Mouse (Mus musculus) hematopoietic multipotent progenitor cell, adult 10-12 weeks (in vitro differentiated cells): ENCODE data around the gene Olfr818. TPM values are rescaled to one million over a fixed set of nuclear protein-coding genes. Genes with fewer than 3 reads are reported as not detected.

Experiments
- polyA plus RNA-seq: library from polyadenylated mRNA; stranded (reverse); fragments of >175 nt; gene quantifications from 2 replicates; pipeline ENCODE4 v1.2.3, GENCODE M21; 2012; ENCODE audit warnings: low replicate concordance

Olfr818 gene
- not detected in 2 replicates for polyA plus RNA-seq

GRCm38 (mm10) chr10:129949000-129949399, at the start of gene Olfr818:
Olfr818 (minus strand) TSS chr10:129949100.

DNA sequence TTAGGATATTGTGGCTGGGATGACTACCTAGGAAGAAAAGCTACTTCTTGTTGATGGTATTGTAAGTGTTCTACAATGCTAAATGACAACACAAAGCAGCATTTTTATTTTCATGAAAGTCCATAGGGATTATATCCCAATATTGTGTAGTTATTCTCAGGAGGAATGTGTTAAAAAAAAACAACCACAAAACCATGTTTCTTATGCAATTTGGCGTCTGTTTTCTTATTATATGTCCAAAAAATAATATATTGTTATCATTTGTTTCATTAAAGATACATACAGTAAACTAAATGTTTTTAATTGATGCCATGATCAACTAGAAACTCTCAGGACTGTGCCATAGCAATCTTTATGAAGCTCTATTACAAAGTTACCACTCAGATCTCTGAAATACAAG, 36.1 kb upstream of the Olfr818 start, which contains the start of gene Gm10310:
Gene Gm10310, minus strand, starts transcription at position 101 of the 400 bp plus-strand sequence.

DNA sequence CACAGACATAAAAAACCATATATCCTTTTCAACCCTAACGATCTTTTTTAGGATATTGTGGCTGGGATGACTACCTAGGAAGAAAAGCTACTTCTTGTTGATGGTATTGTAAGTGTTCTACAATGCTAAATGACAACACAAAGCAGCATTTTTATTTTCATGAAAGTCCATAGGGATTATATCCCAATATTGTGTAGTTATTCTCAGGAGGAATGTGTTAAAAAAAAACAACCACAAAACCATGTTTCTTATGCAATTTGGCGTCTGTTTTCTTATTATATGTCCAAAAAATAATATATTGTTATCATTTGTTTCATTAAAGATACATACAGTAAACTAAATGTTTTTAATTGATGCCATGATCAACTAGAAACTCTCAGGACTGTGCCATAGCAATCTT, 27.1 kb upstream of the Olfr818 start, which contains the start of gene Olfr247:
Gene Olfr247, minus strand, starts transcription at position 101 of the 400 bp plus-strand sequence.

DNA sequence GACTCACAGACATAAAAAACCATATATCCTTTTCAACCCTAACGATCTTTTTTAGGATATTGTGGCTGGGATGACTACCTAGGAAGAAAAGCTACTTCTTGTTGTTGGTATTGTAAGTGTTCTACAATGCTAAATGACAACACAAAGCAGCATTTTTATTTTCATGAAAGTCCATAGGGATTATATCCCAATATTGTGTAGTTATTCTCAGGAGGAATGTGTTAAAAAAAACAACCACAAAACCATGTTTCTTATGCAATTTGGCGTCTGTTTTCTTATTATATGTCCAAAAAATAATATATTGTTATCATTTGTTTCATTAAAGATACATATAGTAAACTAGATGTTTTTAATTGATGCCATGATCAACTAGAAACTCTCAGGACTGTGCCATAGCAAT, 18.3 kb upstream of the Olfr818 start, which contains the start of gene Olfr819:
Gene Olfr819, minus strand, starts transcription at position 101 of the 400 bp plus-strand sequence.

GRCm38 (mm10) chr10:129915497-129915896, 33.4 kb downstream of the Olfr818 start, which contains the start of gene Olfr816:
Olfr816 (minus strand) TSS chr10:129915597.

GRCm38 (mm10) chr10:129905767-129906166, 43.1 kb downstream of the Olfr818 start, which contains the start of gene Olfr815:
Olfr815 (minus strand) TSS chr10:129905867.

Other genes with a start within 250 kb of the Olfr818 start
- not detected in 2 replicates for gene Olfr804, start 245.9 kb downstream of the Olfr818 start, polyA plus RNA-seq
- not detected in 2 replicates for gene Olfr805, start 219.7 kb downstream of the Olfr818 start, polyA plus RNA-seq
- not detected in 2 replicates for gene Olfr806, start 207.2 kb downstream of the Olfr818 start, polyA plus RNA-seq
- not detected in 2 replicates for gene Olfr807, start 191.3 kb downstream of the Olfr818 start, polyA plus RNA-seq
- gene Olfr808, start 183.6 kb downstream of the Olfr818 start, polyA plus RNA-seq: not detected in 2 replicates
- gene Olfr809, start 174.5 kb downstream of the Olfr818 start, polyA plus RNA-seq: not detected in 2 replicates
- gene Olfr810, start 154.2 kb downstream of the Olfr818 start, polyA plus RNA-seq: not detected in 2 replicates
- not detected in 2 replicates for gene Olfr811, start 144.7 kb downstream of the Olfr818 start, polyA plus RNA-seq
- gene Olfr812, start 103.0 kb downstream of the Olfr818 start, polyA plus RNA-seq: not detected in 2 replicates
- gene Olfr813, start 93.7 kb downstream of the Olfr818 start, polyA plus RNA-seq: not detected in 2 replicates
- gene Olfr814, start 69.2 kb downstream of the Olfr818 start, polyA plus RNA-seq: not detected in 2 replicates
- gene Olfr815, start 43.2 kb downstream of the Olfr818 start, polyA plus RNA-seq: not detected in 2 replicates
- not detected in 2 replicates for gene Olfr816, start 33.5 kb downstream of the Olfr818 start, polyA plus RNA-seq
- not detected in 2 replicates for gene Olfr819, start 18.2 kb upstream of the Olfr818 start, polyA plus RNA-seq
- gene Olfr247, start 27.0 kb upstream of the Olfr818 start, polyA plus RNA-seq: not detected in 2 replicates
- gene Gm10310, start 36.0 kb upstream of the Olfr818 start, polyA plus RNA-seq: not detected in 2 replicates
- not detected in 2 replicates for gene Olfr820, start 63.5 kb upstream of the Olfr818 start, polyA plus RNA-seq
- not detected in 2 replicates for gene Olfr821, start 81.2 kb upstream of the Olfr818 start, polyA plus RNA-seq
- not detected in 2 replicates for gene Olfr822, start 122.1 kb upstream of the Olfr818 start, polyA plus RNA-seq
- not detected in 2 replicates for gene Olfr823, start 166.3 kb upstream of the Olfr818 start, polyA plus RNA-seq
- not detected in 2 replicates for gene Olfr824, start 180.9 kb upstream of the Olfr818 start, polyA plus RNA-seq
- not detected in 2 replicates for gene Olfr825, start 217.7 kb upstream of the Olfr818 start, polyA plus RNA-seq
- gene Olfr826, start 235.1 kb upstream of the Olfr818 start, polyA plus RNA-seq: not detected in 2 replicates